Mouse (Mus musculus): ENCODE data around the gene Casz1.

GRCm38 (mm10) chr4:148952328-148953222, 148.3 kb downstream of the Casz1 start:
- no peak for TF ChIP-seq CTCF (IDR thresholded peaks at IDR 0.05)
- TF ChIP-seq EP300 (IDR thresholded peaks at IDR 0.05), result no peak
